Mouse (Mus musculus): ENCODE data around the gene Dmac1. TPM values are rescaled to one million over a fixed set of nuclear protein-coding genes. Genes with fewer than 3 reads are reported as not detected.
"Not testable (repeated sequence)": the region's sequence is repeated elsewhere in the genome, so short reads cannot be mapped to it uniquely, and the experiment has no call there.

The Dmac1 gene
- polyA plus RNA-seq (2017; shearing (Covaris generic)) = 10 to 100 TPM; 66.5 to 70.6 (median 67.0) TPM

- peak; percentile 84 for ATAC-seq
Observed at GRCm38 (mm10) chr4:75278197-75279175, at the start of gene Dmac1. Gene Dmac1 (minus strand): TSS chr4:75278305.

DNA sequence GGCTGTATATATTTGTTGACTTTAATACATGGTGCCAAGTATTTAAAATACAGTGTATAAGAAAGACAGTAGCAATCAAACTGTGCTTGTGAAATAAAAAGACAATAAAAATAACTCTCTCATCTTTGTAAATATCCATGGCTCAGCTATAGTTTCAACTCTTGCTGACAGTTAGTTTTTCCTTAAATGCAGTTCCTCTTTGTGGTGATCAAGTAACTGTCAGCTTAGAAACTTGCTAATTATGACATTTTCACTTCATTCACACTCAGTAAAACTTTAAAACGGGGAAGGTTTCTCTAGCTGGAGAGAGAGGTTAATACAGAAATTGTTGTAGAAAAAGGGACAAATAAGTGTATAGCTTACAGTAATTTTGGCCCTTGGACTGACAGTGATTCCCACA is 37.3 kb upstream of the Dmac1 start:
- ATAC-seq = no peak

DNA sequence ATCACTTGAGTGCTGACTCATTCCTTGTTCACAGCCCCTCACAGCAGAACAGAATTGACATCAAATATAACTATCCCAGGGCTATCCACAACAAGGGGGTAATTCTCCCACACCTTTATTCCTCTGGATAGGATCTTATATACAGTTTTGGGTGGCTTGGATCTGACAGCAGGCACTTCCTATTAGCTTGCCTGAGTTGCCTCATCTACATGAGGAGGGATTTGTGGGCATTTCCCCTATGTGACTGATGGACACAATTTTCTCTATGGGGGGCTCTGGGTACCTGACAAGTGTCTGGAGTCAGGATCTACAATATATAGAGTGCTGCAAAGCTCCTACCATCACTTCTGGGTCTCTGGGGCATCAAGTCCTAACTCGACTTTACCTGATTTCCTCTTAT is 36.9 kb upstream of the Dmac1 start:
- ATAC-seq = no peak

- ATAC-seq = no peak
Observed at GRCm38 (mm10) chr4:75311918-75312317, 33.8 kb upstream of the Dmac1 start.

DNA sequence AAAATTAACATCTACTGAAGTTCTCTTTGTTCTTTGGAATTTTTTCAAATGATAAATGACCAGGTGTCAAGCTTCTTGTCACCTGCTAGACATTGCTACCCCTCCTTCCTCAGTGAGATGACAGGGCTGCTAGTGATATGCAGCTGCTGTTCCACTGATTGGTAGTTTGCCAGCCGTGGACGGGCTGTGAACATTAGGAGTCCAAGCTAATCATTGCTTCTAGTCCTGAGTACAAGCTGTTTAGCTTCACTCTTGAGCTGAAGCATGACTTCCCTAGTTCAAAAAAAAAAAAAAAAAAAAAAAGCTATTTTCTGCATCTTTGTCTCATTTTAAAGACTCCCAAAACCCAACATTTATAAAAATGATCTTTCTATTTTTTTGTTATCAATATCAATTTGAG is 33.2 kb upstream of the Dmac1 start:
- no peak for ATAC-seq

DNA sequence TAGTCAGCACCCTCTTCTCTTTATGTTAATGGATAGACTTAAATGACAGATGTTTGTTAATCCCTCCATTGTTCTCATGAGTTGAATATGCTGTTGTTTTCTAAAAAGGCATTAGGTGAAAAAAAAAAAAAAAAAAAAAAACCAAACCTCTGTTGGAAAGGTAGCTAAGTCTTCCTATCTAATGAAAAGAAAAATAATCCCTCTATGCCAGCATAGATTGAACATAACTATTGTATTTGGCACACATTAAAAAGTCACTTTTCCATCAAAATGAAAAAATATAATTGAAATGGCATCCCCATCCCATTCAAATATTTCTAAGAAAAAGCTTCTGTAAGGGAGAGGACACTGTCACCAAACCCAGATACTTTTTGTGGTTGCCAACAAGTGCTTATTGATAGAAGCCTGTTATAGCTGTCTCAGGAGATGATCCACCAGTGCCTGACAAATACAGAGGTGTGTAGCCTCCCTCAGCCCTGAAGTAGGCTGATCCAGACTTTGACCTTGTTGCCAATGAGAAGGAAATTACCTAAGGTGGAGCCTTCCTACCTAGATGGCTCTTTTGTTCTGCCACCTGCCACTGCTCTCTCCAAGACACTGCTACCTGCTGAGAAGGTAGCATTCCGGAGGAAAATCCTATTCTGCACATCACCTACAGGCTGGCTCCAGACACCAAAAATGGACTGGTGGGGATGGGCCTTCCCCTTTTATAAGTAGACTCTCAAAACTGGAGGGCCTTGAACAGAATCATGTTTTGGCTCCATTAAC is 22.3 kb upstream of the Dmac1 start:
- no peak for ATAC-seq

GRCm38 (mm10) chr4:75292315-75292714 is 14.2 kb upstream of the Dmac1 start:
- ATAC-seq = no peak

DNA sequence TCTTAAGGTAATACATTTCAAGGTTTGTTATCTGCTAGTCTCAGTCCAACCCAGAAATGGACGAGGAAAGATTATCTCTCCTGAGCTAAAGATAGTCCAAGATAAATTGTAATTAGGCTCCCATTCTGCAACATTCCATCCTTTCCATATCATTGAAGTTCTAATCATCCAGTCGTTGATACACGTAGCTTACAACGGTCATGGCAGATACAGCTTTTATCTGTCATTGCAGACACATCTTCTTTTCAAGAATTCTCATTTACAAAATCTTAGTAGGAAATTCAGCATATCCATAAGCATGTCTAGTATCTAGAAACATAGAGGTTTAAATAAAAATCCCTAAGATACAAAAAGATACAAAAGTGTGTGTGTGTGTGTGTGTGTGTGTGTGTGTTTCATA is 13.0 kb upstream of the Dmac1 start:
- no peak for ATAC-seq

DNA sequence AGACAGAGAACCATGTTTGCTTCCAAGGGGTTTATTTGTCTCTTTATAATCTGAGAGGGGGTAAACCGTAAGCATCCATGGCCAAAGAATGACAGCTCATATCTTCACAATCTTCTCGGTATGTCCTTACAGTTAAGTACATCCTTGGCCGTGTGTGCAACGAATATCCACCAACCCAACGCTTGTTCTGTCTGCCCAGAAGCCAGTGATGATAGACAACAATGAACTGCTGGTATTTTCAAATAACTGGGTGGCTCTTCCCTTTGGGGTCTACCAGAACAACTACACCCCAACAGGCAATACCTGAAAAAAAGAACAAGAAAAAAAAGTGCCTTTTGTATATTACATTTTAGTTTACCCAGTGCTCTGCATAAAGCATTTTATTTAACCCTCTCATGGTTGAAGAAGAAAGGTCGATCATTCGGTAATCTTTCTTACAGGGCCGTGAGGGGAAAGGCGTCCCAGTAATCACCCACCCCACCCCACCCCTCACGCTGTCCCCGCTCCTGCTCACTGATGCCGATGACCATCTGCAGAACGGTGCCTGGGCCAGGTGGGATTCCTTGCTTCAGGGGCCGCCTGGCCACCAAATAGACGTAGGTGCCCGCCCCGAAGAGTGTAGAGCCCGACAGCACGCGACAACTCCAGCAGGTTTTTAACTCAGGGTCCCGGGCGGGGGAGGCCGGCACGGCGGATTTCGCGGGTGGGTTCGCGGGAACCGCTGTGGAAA is 473 bp downstream of the Dmac1 start:
- no peak for ATAC-seq

- no peak for ATAC-seq
Observed at GRCm38 (mm10) chr4:75275737-75276136, 2.4 kb downstream of the Dmac1 start.

DNA sequence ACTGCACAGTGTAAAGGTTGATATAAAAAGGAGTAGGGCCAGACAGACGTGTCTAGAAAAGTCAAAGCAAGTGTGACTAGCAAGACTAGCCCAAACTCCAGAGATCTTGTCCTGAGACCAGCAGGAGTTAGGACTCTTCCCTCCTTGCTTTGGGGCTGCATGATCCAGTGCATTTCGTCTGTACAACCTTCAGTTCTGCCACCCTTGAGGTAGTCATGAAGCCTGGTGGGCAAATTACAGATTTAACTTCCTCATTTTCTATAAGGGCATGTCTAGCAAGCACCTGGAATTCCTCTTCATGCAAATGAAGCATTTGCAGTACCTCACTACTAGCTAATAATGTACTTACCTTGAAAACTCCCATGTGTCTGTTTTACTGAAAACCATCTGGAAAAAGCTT is 10.2 kb downstream of the Dmac1 start:
- ATAC-seq = no peak

DNA sequence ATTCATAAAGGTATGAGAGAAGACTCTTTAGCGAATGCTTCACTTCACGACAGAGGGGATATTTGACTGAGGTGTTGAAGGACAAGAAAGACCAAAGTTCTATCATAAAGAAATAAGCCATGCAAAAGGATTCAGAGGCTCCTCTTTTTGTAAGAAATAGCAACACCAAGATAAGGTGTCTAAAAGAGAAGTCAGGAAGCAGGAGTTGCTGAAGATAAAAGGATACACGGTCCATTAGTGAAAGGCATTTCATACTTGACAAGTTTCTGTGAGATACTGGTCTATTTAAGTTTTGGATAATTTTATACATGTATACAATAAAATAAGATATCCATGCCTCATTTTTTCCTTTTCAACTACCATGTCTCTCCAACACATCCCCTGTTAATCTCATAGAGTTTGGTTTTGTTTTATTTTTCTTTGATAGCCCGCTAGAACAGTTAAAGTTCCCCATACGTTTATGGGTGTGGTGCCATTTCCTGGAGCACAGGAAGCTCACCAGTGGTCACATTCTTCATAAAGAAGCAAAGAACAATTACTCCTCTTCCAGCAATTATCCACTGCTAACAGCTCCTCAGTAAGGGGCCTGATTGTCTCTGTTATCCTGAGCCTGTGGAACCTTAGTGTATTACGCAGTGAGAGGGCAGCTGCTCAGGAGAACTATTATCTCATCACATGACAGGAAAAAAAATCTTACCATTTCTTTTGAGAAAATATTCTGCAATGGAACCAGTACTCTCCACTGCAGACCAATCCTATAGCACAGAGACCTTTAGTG is 11.1 kb downstream of the Dmac1 start:
- ATAC-seq = peak; percentile 67

- ATAC-seq = no peak
Observed at GRCm38 (mm10) chr4:75264219-75264618, 13.9 kb downstream of the Dmac1 start.

GRCm38 (mm10) chr4:75263556-75264129 is 14.5 kb downstream of the Dmac1 start:
- ATAC-seq = no peak

DNA sequence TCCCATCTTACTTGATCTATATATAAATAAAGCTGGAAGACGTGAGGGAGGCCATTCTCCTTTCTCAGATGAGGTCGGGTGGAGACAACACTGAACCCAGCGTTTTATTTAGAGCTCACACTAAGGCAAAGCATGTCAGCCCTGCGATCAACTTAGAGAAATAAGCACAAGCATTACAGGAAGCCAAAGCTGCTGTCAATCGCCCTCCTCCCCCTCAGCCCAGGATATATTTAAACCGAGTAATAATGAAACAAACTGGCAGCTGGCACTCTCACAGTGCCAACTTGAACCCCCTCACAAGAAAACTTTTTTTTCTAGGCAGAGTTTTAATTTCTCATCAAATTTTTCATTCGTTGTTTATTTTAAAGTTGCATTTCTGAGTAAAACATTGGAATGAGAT is 15.7 kb downstream of the Dmac1 start:
- ATAC-seq = peak; percentile 57

DNA sequence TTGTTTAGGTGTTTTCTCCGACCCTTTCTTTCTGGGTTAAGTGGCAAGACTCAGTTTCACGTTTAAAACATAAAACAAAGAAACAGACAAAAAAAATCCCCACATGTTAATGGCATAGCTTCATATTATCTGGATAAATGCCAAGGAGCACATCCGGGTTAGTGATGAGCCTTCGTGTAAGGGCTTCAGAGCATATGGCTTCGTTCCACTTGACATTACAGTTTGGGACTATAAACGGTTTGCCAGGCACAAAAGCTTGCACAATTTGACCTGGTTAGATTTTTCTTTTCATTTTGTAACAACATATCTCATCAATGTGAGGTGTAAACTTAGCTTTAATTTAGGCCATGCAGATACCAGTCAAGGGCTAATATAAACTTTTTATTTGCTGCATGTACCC is 17.9 kb downstream of the Dmac1 start:
- ATAC-seq = no peak

- ATAC-seq = no peak
Observed at GRCm38 (mm10) chr4:75259447-75259846, 18.7 kb downstream of the Dmac1 start.

- ATAC-seq = not testable (repeated sequence)
Observed at GRCm38 (mm10) chr4:75234602-75235001, 43.5 kb downstream of the Dmac1 start.

Measured in inflammation-experienced regulatory T-cells, adult 6 months (primary cell).